Mouse (Mus musculus) megakaryocyte, adult 5-6 weeks (primary cell): ENCODE data around the gene Atp6v1g2. TPM values are rescaled to one million over a fixed set of nuclear protein-coding genes. Genes with fewer than 3 reads are reported as not detected.
"Not testable (repeated sequence)": the region's sequence is repeated elsewhere in the genome, so short reads cannot be mapped to it uniquely, and the experiment has no call there.

Experiments used
- ATAC-seq: 2 replicates; pipeline ENCODE4 v1.8.0; 2016; ENCODE audit warnings: mild to moderate bottlenecking, inconsistent platforms; ENCODE audit not compliant: poor library complexity, severe bottlenecking
- total RNA-seq, 2 experiments: library from RNA; stranded (forward) in 1 of 2; stranded (reverse) in 1 of 2; fragments of 153-499, 151-499 nt in 1 of 2; fragments of 221-1000, 200-1000 nt in 1 of 2; gene quantifications; 2 replicates each; pipeline versions ENCODE4 v1.2.3 to v1.2.4; 2015 to 2017

The Atp6v1g2 gene
- total RNA-seq, 2 experiments from 2014 or later = 3.0 to 6.2 TPM

GRCm38 (mm10) chr17:35201787-35202186 is 31.7 kb upstream of the Atp6v1g2 start, which contains the start of gene Tnf:
Gene Tnf, minus strand, starts transcription at chr17:35202007.
- peak; percentile 68 for ATAC-seq

DNA sequence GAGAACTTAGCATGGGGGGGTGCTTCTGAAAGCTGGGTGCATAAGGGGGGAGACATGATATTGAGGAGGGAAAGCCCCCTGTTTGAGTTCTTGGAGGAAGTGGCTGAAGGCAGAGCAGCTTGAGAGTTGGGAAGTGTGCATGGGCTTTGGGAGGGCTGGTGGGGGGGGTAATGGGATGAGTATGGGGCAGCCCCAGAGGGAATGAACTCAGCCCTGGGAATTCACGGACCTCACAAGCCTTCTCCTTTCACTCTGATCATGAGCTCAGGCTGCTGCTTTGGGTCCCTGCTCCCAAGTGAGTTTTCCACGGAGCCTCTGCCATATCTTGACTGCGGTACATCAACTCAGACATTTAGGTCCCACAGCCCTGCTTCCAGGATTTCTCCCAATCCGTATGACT is 31.0 kb upstream of the Atp6v1g2 start:
- ATAC-seq = no peak

DNA sequence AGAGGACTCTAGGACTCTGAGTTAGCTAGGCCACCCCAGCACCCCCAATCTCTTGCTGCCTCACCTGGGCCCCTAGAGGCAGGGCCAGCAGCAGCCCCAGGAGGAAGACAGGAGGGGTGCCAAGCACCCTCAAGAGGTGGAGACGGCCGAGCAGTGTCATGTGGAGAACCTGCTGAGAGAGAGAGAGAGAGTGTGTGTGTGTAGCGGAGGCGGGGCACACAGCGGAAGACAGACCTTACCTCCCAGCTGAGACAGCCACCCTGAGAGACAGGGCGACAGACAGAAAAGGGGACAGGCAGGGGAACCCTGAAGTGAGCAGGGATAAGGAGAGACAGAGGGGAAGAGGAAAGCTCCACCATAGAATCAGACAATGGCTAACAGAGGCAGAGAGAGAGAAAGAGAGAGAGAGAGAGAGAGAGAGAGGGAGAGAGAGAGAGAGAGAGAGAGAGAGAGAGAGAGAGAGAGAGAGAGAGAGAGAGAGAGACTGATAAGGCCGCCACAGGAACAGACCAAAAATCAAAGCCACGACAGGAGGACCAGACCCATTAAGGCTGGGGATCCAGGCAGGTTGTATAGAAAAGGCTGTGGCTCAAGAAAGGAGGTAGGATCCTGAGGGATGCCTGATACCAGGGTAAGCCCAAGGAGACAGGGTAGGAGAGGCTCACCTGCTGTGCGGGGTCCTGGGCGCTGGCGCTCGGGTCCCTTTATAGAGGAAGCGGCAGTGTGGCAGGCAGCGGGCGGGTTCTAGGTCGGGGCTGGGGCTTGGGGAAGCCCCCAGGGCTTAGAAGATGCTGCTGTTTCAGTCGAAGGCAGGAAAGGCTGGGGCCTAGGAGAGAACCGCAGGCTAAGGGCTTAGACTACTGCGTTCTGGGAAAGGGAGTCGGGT is 28.7 kb upstream of the Atp6v1g2 start, which contains the start of gene Lta:
Lta (minus strand) TSS at position 858 of the 886 bp plus-strand sequence.
- ATAC-seq = no peak

DNA sequence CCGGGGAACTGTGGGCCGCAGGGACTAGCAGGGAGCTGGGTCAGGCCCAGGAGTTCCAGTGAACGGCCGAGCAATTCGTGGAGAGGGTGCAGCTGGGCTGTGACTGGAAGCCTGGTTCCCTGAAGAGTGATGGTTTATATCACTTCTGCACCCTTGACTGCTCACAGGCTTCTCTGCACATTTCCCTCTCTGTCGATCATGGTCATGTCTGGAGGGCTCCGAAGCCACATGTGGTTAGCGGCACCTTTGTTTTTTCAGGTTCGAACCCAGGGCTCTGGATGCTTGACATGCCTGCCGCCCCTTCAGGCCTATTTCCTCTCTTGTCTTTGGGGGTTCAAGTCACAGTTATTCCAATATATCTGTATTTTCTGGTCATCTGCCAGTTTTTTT is 28.1 kb upstream of the Atp6v1g2 start:
- no peak for ATAC-seq

GRCm38 (mm10) chr17:35209785-35210535 is 23.5 kb upstream of the Atp6v1g2 start:
- ATAC-seq = peak; percentile 79

DNA sequence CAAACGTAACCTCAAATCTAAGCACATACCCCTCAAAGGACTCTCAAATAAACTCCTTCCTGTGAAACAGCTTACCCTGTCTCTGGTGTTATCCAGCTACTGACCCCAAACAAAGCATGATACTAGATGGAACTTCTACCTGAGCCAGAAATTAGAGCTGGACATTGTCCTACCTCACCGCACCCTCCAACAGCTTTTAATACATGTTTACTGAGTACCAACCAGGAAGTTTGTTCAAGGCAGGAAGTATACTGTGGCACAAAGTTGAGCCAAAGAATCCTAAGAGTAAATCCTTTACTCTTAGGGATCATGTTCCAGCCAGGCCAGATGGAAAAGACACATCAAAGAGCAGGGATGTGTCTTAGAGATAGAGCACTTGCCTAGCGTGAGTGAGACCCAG is 22.9 kb upstream of the Atp6v1g2 start:
- ATAC-seq = no peak

DNA sequence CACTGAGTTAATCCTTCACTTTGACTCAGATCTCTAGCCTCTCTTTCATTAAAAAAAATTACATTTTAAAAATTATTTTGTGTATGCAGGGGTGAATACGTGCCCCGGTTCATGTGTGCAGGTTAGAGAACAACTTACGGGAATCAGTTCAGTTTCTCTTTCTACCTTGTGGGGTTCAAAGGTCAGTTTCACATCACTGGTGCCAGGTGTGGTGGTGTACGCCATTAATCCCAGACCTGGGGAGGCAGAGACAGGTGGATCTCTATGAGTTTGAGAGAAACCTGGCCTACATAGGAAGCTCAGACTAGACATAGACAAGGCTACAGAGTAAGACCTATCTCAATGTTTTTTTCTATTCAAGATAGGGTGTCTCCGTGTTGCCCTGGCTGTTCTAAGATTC is 20.4 kb upstream of the Atp6v1g2 start:
- no peak for ATAC-seq

GRCm38 (mm10) chr17:35218516-35219193 is 14.8 kb upstream of the Atp6v1g2 start:
- peak; percentile 36 for ATAC-seq

DNA sequence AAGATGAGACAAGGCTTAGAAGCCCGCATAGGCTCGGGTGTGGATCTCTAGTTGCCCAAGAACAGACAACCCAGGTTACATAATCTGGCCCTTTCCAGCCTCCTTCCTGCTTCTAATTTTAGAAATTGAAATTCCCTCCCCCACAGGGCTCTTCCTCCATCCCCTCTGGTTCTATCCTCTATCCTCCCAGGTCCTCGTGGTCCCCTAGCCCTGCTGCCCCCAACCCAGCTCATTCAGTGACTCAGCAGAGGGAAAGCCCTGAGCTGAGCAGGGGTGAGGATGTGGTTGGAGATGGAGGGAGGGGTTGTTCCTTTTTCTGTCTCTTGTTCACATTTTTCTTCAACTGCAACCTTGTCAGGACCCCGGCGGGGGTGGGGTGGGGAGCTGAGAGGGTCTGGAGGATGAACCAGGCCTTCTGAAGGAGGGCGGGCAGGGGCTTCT is 13.8 kb upstream of the Atp6v1g2 start:
- peak; percentile 68 for ATAC-seq

GRCm38 (mm10) chr17:35220156-35220952 is 13.1 kb upstream of the Atp6v1g2 start, which contains the start of gene Gm16181:
Gene Gm16181, plus strand, starts transcription at chr17:35220834.
- ATAC-seq = peak; percentile 11; the same call in 1 of the 2 replicates

DNA sequence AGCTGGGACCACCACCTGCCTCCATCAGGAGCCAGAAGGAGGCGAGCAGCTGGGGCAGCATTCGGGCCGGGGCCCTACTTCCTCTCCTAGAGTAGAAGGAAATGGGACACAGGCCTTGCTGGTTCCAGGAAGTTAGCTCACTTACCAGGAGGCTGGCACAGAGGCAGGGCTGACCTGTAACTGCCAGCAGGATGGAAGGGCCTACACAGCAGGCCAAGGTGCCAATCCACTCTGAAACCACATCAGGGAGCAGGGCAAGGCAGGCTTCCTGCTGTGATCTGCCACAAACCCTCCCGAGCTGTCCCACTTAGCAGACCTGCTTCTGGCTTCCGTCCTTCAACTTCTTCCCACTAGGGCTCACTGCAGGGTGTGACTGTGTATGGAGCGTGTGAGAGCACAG is 11.2 kb upstream of the Atp6v1g2 start:
- peak; percentile 59 for ATAC-seq

DNA sequence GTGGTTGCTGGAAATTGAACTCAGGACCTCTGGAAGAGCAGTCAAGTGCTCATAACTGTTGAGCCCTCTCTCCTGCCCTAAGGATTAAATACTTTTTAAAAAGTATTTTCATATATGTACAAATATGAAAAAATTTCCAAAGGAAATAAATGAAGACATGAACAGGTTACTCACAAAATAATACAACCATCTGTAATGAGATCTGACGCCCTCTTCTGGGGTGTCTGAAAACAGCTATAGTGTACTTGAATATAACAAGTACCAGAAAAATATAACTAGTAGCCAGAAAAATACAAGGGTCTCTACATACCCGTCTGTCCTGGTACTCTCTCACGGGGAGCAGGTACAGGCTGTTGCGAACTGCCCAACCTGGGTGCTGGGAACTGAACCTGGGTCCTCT is 8.8 kb upstream of the Atp6v1g2 start:
- ATAC-seq = no peak

DNA sequence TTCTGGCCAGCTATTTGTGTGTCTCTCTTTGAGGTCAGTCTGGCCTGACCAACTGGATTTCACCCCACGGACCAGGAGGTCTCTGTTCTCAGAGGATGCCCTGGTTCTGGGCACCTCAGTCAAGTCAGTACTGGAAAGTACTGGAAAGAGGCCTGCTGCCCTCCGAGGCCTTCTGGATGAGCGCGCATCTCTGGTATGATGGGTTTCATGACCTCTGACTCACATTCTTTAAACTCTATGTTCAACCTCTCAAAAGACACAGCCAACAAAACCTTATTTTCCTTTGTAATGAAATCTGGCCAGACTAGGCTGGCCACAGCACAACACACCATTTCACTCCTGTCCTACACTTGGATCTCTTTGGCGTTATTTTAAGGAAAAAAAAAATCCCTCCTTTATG is 8.0 kb upstream of the Atp6v1g2 start:
- no peak for ATAC-seq

DNA sequence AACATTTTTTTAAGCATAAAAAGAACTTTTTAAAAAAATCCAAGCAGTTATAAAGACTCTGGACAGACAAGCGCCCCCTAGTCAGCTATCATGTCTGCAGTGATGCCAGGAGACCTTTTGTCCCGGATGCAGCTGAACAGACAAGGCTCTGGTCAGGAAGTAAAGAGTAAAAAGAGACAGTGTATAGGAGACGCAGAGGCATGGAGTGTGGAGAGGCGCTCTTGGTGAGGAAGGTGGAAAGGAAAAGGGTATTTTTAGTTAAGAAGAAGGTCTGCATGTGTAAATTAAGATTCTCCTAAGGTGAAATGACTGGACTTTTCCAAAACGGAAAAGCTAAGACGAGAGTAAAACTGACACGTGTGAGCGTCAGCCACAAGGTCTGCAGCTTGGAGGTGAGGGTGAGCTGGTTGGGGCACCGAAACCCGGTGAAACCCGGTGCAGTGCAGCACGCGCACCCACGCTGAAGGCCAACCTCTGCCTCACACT is 6.9 kb upstream of the Atp6v1g2 start:
- ATAC-seq = no peak

DNA sequence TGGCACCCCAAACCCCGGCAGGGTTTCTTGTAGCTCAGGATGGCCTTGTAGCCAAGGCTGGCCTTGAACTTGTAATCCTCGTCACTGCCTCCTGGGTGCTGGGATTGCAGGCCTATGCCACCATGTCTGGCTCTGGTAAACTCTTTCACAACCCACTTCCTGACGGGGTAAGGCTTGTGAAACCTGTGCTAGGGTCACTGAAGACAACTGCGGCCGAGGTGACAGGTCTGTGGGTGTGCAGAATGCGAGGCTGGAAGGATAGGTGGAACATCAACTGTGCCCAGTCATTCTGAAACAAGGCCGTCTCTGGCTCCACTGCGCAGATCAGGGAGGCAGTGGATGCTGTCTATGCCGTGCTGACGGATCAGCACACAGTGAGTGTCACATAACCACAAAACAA is 2.4 kb upstream of the Atp6v1g2 start:
- peak; percentile 63 for ATAC-seq

DNA sequence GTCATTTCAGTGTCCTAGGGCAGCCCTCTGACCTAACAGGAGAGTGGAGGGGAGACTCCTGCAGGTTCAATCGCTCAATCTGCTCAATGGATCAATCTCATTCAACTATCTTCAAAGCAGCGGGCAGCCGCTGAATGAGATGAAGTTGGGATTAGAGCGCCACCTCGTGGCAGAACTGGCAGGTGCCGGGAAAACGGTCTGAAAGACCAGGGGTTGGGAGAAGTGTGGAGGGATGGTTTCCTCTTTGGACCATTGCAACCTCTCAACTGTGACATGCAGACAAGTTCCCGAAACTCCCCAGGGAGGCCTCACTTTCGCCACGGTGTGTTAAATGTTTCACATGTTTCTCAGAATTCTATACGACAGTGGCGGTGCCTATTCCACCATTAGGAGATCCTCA is 1.4 kb upstream of the Atp6v1g2 start:
- ATAC-seq = peak; percentile 31

DNA sequence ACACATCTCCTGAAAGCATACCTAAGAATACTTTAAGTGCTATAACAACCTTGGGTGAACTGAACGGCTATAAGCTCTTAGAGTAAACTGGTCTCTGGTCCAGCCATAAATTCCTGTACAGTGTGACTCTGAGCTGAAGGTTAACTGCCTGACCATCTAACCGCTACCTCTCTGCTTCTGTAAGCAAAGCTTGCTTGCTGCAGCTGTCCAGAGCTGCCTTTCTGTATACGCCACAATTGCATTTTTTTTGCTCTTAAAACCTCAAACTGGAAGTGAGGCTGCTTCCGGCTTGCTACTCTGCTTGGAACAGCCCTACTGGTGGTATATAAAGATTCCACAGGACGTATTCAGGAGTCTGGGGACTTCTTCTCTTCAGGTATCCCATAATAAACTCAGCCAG is 801 bp upstream of the Atp6v1g2 start:
- ATAC-seq = no peak

- ATAC-seq = not testable (repeated sequence)
Observed at GRCm38 (mm10) chr17:35234090-35234489, 630 bp downstream of the Atp6v1g2 start.

DNA sequence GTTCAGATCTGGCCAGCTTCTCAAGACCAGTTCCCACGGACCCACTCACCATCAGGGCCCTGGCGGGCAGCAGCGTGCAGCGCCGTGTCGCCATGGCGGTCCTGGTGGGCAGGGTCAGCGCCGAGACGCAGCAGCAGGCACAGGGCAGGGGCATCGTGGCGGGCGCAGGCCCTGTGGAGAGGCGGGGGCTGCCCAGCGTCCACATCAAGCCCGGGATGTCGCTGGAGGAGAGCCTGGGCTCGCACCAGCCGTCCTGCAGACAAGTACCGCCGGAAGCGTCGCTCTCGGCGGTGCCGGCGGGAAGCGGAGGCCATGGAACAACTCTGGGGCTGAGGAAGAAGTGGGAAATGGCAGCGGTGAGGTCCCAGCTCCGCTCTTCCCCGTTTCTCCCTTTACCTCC is 1.4 kb downstream of the Atp6v1g2 start:
- ATAC-seq = no peak
